Mouse (Mus musculus): ENCODE data around the gene Abcg1. TPM values are rescaled to one million over a fixed set of nuclear protein-coding genes. Genes with fewer than 3 reads are reported as not detected.

Abcg1 gene
- polyA plus RNA-seq, 1 experiment from 2014 or later: 9.6 TPM

GRCm38 (mm10) chr17:31138398-31138797 is 80.9 kb downstream of the Abcg1 start:
- TF ChIP-seq CTCF (IDR thresholded peaks at IDR 0.05; ENCODE audit: low read depth): peak; percentile 83
- no peaks in the 10 kb centered on the region for H3K36me3 ChIP-seq (ENCODE audit: insufficient read depth)
- no peak overlapping the region for H3K9ac ChIP-seq
- DNase-seq (peak; percentile 84), ATAC-seq (ENCODE audit: insufficient read depth) (no peak)
- no peak overlapping the region for H3K4me2 ChIP-seq
- WGBS: 12% methylated on average over 5 of the region's 5 CpGs
- no peak overlapping the region for H3K4me3 ChIP-seq (ENCODE audit: low read depth, low read length)
- H3K27ac ChIP-seq (ENCODE audit: low read depth): no peak overlapping the region
- no peaks in the 10 kb centered on the region for H3K9me3 ChIP-seq (ENCODE audit: low read depth, low read length)
- H3K4me1 ChIP-seq (ENCODE audit: insufficient read depth): no peaks in the 10 kb centered on the region
- no peaks in the 10 kb centered on the region for H3K27me3 ChIP-seq (ENCODE audit: insufficient read depth, low read length)

GRCm38 (mm10) chr17:31142116-31142515 is 84.6 kb downstream of the Abcg1 start:
- DNase-seq (no peak), ATAC-seq (ENCODE audit: insufficient read depth) (no peak)
- Histone ChIP-seq H3K36me3 (ENCODE audit: insufficient read depth) (no peaks in the 10 kb centered on the region), H3K4me3 (ENCODE audit: low read depth, low read length) (no peak overlapping the region), H3K9me3 (ENCODE audit: low read depth, low read length) (no peaks in the 10 kb centered on the region), H3K4me2 (no peak overlapping the region), H3K4me1 (ENCODE audit: insufficient read depth) (no peaks in the 10 kb centered on the region; the same call in 1 of the 2 replicates), H3K27ac (ENCODE audit: low read depth) (no peak overlapping the region), H3K27me3 (ENCODE audit: insufficient read depth, low read length) (no peaks in the 10 kb centered on the region), H3K9ac (no peak overlapping the region)
- WGBS: 87% methylated on average over 7 of the region's 7 CpGs
- TF ChIP-seq CTCF (IDR thresholded peaks at IDR 0.05; ENCODE audit: low read depth): no peak

- DNase-seq (peak; percentile 79), ATAC-seq (ENCODE audit: insufficient read depth) (peak; percentile 60; the same call in 1 of the 2 replicates)
- H3K9ac ChIP-seq: no peak within 1 kb of the TSS
- no peak within 1 kb of the TSS for H3K4me2 ChIP-seq
- H3K4me1 ChIP-seq (ENCODE audit: insufficient read depth): no peaks in the 10 kb centered on the region; the same call in 1 of the 2 replicates
- H3K36me3 ChIP-seq (ENCODE audit: insufficient read depth): no peaks in the 10 kb centered on the region
- H3K27me3 ChIP-seq (ENCODE audit: insufficient read depth, low read length): no peaks in the 10 kb centered on the region
- 59% methylated on average over 15 of the region's 15 CpGs for WGBS
- no peak within 1 kb of the TSS for H3K27ac ChIP-seq (ENCODE audit: low read depth)
- H3K9me3 ChIP-seq (ENCODE audit: low read depth, low read length): no peaks in the 10 kb centered on the region
- no peak within 1 kb of the TSS for H3K4me3 ChIP-seq (ENCODE audit: low read depth, low read length)
- TF ChIP-seq CTCF (IDR thresholded peaks at IDR 0.05; ENCODE audit: low read depth): no peak
Measured at GRCm38 (mm10) chr17:31144040-31145037, 86.9 kb downstream of the Abcg1 start, which contains the start of gene Tff2. Gene Tff2 (minus strand): TSS chr17:31144282.

- no peaks in the 10 kb centered on the region for H3K36me3 ChIP-seq (ENCODE audit: insufficient read depth)
- H3K27me3 ChIP-seq (ENCODE audit: insufficient read depth, low read length): no peaks in the 10 kb centered on the region
- 74% methylated on average over 9 of the region's 9 CpGs for WGBS
- H3K9me3 ChIP-seq (ENCODE audit: low read depth, low read length): no peaks in the 10 kb centered on the region
- no peak for DNase-seq
- H3K4me1 ChIP-seq (ENCODE audit: insufficient read depth): no peaks in the 10 kb centered on the region; the same call in 1 of the 2 replicates
- TF ChIP-seq CTCF (IDR thresholded peaks at IDR 0.05; ENCODE audit: low read depth): no peak
- H3K4me2 ChIP-seq: no peak overlapping the region
- no peak overlapping the region for H3K9ac ChIP-seq
- H3K27ac ChIP-seq (ENCODE audit: low read depth): no peak overlapping the region
- no peak overlapping the region for H3K4me3 ChIP-seq (ENCODE audit: low read depth, low read length)
- ATAC-seq (ENCODE audit: insufficient read depth): no peak
Measured at GRCm38 (mm10) chr17:31145998-31146397, 88.5 kb downstream of the Abcg1 start.

- H3K4me2 ChIP-seq: no peak overlapping the region
- TF ChIP-seq CTCF (IDR thresholded peaks at IDR 0.05; ENCODE audit: low read depth): no peak
- H3K4me3 ChIP-seq (ENCODE audit: low read depth, low read length): no peak overlapping the region
- no peak overlapping the region for H3K9ac ChIP-seq
- 64% methylated on average over 5 of the region's 5 CpGs for WGBS
- no peak for DNase-seq
- no peak for ATAC-seq (ENCODE audit: insufficient read depth)
- H3K27me3 ChIP-seq (ENCODE audit: insufficient read depth, low read length): no peaks in the 10 kb centered on the region
- H3K4me1 ChIP-seq (ENCODE audit: insufficient read depth): no peaks in the 10 kb centered on the region
- H3K36me3 ChIP-seq (ENCODE audit: insufficient read depth): no peaks in the 10 kb centered on the region
- no peaks in the 10 kb centered on the region for H3K9me3 ChIP-seq (ENCODE audit: low read depth, low read length)
- H3K27ac ChIP-seq (ENCODE audit: low read depth): no peak overlapping the region
Measured at GRCm38 (mm10) chr17:31152512-31152911, 95.0 kb downstream of the Abcg1 start.

GRCm38 (mm10) chr17:31152966-31153499 is 95.6 kb downstream of the Abcg1 start:
- Histone ChIP-seq H3K9me3 (ENCODE audit: low read depth, low read length) (no peaks in the 10 kb centered on the region), H3K36me3 (ENCODE audit: insufficient read depth) (no peaks in the 10 kb centered on the region), H3K4me2 (no peak overlapping the region), H3K27me3 (ENCODE audit: insufficient read depth, low read length) (no peaks in the 10 kb centered on the region), H3K4me3 (ENCODE audit: low read depth, low read length) (no peak overlapping the region), H3K4me1 (ENCODE audit: insufficient read depth) (no peaks in the 10 kb centered on the region), H3K27ac (ENCODE audit: low read depth) (no peak overlapping the region), H3K9ac (no peak overlapping the region)
- WGBS: 47% methylated on average over 9 of the region's 9 CpGs
- DNase-seq: no peak
- ATAC-seq (ENCODE audit: insufficient read depth): no peak
- TF ChIP-seq CTCF (IDR thresholded peaks at IDR 0.05; ENCODE audit: low read depth): no peak

- H3K9me3 ChIP-seq (ENCODE audit: low read depth, low read length): no peaks in the 10 kb centered on the region
- no peak overlapping the region for H3K9ac ChIP-seq
- ATAC-seq (ENCODE audit: insufficient read depth): no peak
- H3K4me2 ChIP-seq: no peak overlapping the region
- no peak overlapping the region for H3K27ac ChIP-seq (ENCODE audit: low read depth)
- H3K4me3 ChIP-seq (ENCODE audit: low read depth, low read length): no peak overlapping the region
- WGBS: 39% methylated on average over 8 of the region's 8 CpGs
- no peak for TF ChIP-seq CTCF (IDR thresholded peaks at IDR 0.05; ENCODE audit: low read depth)
- DNase-seq: no peak
- no peaks in the 10 kb centered on the region for H3K27me3 ChIP-seq (ENCODE audit: insufficient read depth, low read length)
- no peaks in the 10 kb centered on the region for H3K36me3 ChIP-seq (ENCODE audit: insufficient read depth)
- no peaks in the 10 kb centered on the region for H3K4me1 ChIP-seq (ENCODE audit: insufficient read depth)
Measured at GRCm38 (mm10) chr17:31153785-31154184, 96.3 kb downstream of the Abcg1 start.
